Mouse (Mus musculus): ENCODE data around the gene Gm11214.
A peak's percentile ranks its signal among the peaks of the same experiment; 100 is the strongest.

The Gm11214 gene

GRCm38 (mm10) chr4:63663279-63663678 is at the start of gene Gm11214:
Gene Gm11214, minus strand, starts transcription at chr4:63663379.
- DNase-seq = no peak

DNA sequence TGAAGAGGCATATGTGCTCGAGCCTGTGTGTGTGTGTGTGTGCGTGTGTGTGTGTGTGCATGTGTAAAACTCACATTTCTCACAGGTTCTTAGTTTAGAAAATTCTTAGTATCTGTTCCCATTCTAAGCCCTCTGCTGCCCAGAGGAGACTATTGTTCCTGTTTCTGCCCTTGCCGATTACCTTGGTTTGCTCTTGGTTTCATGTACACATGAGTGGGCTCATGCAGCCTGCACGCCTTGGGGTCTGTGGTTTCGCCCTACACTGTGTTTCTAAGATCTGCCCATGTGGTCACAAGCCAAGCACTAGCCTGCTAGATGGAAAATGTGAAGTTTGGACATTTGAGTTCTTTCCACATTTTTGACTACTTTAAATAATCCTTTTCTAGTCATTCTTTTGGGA is 48.7 kb upstream of the Gm11214 start:
- DNase-seq = no peak

DNA sequence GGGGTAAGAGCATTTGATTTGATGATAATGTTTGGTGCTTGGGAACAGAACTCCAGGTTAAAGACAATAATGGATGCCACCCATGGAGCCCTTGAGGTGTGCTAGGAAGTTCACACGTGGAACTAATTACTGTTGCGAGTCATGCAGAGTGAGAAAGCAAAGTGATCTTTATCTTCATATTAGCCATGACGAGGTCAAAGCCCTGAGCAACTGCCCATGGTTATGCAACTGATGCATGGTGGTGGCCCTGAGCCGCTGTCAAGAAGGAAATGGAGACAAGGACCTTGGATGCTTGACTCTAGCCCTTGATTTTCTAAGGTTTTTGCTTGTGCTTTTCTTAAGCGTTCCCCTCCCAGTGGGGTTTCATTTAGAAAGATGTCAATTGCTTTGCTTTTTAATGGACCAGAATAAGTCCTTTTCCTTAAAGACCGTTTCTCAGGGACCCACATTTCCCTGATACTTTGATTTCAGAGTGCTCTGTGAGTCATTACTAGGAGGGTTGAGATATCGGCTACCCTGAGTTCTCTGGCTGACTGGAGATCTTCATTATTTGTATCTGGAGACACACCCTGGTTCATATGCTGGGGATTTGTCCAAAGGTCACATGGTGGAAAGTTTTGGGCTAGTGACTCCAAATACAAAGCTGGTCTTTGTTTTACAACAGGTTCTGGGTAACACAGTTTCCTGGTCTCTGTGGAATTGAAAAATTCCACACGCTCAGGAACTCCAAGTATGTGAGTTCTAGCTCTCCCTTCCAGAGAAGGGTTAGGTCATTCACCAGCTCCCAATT is 47.4 kb upstream of the Gm11214 start:
- DNase-seq = no peak

GRCm38 (mm10) chr4:63706279-63706971 is 43.2 kb upstream of the Gm11214 start:
- DNase-seq = no peak

DNA sequence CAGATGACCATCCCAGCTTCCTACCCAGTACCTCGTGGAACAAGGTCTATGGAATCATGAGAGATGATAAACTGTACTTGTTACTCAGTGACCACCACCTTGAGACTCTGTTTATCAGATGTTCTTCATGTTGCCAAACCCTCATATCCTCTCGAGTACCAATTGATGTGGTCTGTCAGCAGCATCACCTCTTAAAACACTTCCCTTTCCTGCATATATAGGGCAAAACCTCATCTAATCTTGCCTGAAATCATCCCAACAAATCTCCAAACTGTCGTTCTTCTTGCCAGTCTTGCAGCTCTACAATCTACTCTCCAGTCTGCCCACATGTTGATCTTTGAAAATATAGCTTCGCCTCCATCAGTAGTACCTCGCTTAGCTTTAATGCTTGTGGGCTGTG is 41.1 kb upstream of the Gm11214 start:
- DNase-seq = no peak

- DNase-seq = no peak
These were observed 40.5 kb upstream of the Gm11214 start for GRCm38 (mm10) chr4:63703686-63704085.

DNA sequence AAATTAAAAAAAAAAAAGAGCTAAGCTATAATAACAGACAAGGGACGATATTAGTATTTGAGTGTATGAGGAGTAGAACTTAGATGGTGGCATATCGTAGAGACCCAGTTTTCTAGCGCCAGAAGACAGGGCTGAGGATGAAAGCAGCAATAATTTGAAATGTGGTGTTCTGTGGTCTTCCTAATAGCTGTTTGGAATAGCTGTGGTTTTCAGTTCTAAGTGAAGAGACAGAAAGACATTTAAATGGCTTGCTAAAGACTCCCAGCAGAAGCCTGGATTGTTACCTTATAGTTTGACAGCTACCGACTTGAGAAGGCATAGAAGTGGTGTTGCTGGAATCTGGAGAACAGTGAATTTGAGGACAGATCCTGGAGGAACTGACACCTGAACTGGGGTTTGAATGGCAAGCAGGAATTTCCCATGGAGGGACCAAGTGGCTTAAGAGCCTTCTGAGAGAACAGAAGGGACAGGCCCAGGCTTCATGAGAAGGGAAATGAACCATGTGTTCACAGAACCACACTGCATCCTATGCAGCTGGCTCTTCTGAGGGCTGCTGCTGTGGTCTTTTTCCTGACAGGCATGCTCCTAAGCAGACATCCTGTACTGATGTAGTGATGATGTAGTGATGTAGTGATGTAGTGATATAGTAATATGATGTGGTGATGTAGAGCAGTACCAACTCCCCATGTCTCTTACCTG is 39.0 kb upstream of the Gm11214 start:
- DNase-seq = no peak

DNA sequence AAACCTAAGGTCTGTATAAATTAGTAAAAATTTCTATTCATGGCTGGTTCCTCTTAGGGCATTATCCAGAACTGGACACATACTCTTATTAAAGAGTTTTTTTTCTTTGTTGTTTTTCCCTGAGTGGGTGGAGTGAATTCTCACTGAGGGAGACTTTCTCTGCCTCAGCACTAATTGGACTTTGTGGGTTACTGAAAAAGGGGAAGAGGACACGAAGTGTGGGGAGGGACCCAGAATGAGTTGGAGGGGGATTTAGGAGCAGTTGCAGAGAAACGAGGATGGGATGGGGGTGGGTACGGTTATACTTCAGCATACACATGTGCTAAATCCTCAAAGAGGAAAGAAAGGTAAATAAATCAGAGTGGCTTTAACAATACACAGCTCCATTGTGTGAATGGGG is 36.6 kb upstream of the Gm11214 start:
- DNase-seq = no peak

- no peak for DNase-seq
These were observed 33.7 kb upstream of the Gm11214 start for GRCm38 (mm10) chr4:63696921-63697320.

GRCm38 (mm10) chr4:63692351-63692750 is 29.2 kb upstream of the Gm11214 start:
- no peak for DNase-seq

DNA sequence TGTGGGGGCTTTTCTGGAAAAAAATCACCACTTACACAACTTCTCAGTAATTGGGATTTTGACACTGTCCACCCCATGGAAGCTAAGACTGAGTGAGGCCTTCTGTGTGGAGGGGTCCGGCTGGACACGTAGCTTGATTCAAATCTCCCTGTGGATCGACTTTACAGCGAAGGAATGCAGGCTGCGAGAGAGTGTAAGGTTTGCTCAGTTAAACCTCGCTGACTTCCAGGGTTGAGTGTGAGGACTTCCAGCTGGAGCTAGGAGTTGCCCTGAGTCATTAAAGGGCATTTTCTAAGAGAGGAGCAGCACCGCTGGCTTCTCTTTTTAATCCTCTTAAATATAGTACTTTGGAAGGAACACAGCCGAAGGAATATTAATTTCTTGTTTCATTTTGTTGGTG is 24.2 kb upstream of the Gm11214 start:
- no peak for DNase-seq

DNA sequence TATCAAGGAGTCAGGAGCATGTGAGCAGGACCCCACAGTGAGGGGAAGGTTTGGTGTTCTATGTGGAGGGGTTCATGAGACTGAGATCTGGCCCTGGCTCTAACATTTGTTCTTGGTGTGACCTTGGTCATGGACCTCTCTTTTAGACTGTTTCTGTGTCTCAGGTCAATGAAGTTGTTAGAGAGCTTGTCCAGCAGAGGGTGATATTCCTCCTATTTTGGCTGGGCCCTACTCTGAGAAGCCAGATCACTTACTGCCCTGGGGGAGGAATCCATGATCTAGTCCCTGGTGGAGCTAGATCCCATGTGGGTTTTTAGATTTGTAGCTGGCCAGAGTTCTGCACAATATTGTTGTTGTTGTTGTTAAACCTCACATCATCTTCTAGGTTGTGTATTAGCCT is 23.0 kb upstream of the Gm11214 start:
- DNase-seq = peak; percentile 13 to 16

GRCm38 (mm10) chr4:63685253-63685525 is 22.0 kb upstream of the Gm11214 start:
- no peak for DNase-seq

DNA sequence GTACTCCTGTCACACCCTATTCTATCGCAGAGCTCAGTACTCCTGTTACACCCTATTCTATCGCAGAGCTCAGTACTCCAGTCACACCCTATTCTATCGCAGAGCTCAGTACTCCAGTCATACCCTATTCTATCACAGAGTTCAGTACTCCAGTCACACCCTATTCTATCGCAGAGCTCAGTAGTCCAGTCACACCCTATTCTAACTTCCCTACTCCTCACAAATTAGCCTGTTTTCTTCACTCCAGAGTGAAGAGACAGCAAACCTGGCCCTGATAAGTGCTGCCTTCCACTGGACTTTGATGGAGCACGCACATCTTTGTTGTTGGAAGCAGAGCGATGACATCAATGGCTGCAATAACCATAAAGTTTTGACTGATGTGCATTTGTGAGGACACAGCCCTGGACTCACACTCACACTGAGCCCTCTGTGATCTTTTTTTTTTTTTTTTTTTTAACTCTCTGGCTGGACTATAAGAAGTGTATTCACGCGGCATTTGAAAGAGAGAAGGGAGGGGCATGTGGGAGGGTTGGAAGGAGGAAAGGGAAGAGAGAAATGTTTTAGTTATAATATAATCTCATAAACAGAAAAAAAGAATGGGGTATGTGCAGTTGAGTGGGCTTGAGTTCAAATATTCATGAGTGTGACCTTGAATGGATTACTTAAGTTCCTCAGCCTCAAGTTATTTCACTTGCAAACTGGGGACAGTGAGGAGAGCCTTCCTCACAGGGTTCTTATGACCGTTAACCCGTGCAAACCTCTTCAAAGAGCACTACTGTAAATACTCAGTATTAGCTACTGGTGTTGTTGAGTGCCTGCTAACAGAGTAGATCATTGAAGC is 21.5 kb upstream of the Gm11214 start:
- no peak for DNase-seq

GRCm38 (mm10) chr4:63683716-63684115 is 20.5 kb upstream of the Gm11214 start:
- DNase-seq = no peak

GRCm38 (mm10) chr4:63683056-63683455 is 19.9 kb upstream of the Gm11214 start:
- no peak for DNase-seq

DNA sequence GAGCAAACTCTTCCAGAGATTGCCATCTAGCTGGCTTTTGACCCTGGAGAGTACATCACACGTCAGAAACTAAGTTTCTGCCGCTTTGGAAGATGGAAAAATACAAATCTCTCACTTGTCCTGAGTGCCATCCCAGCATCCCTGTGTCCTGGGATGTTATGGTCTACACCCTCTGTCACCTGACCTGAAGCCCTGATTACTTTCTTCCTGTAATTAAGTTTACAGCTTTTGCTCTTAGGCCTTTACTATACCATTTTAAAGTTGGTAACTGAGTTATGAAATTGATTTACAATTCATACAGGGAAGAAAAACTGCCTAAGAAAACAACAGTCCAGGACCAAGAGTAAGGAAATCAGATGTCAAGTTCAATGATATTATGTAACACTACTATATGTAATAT is 19.3 kb upstream of the Gm11214 start:
- DNase-seq = no peak

DNA sequence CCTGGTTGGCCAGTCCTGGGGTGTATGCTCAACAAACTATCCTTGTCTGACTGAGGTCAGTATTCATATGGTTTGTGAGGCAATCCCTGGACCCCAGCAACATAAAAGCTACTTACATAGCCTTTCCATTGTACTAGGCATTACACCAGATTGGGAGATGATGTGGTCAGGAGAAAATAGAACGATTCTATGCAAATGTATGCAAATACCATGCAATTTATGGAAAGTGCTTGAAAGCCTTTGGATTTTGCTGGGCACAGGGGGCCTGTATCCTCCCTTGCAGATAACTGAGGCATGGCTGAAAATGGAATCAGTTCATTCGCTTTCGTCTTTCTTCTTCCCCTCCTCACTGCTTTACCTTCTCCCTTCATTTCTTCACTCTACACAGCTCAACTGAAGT is 18.4 kb upstream of the Gm11214 start:
- no peak for DNase-seq

- DNase-seq = no peak
These were observed 11.9 kb upstream of the Gm11214 start for GRCm38 (mm10) chr4:63675128-63675527.

GRCm38 (mm10) chr4:63668255-63668654 is 5.1 kb upstream of the Gm11214 start:
- no peak for DNase-seq

GRCm38 (mm10) chr4:63665738-63666137 is 2.6 kb upstream of the Gm11214 start:
- DNase-seq = no peak

- no peak for DNase-seq
These were observed 1.3 kb downstream of the Gm11214 start for GRCm38 (mm10) chr4:63661857-63662256.

DNA sequence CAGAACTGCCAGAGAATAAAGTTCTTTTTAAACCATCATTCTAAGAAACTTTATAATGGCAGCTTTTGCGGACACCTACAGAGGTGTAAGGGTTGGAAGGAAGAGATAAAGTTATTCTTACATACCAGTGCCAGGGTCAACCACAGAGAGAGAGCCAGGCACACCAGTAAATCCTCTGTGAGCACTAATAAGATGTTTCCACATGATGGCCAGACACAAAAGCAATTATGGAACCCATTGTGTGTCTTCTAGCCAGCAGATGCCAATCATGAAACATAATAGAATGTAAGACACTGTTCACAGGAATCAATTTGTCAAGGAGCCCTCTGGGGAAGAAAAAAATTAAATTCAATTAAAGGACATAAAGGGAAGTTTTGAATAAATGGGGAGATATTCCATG is 1.8 kb downstream of the Gm11214 start:
- no peak for DNase-seq

Data from cerebellum, adult 18-20 months (tissue).